21 mouse cellular contexts compared by ENCODE assay signal in genomic region chr12:79932905-79933304, GRCm38 (mm10).
"Had no signal": no experiment of that assay in that cellular context is flagged by ENCODE, and none has a peak within 500 bp of the region (broad histone marks: within the 10 kb centered on the region; RNA-seq: fewer than 3 reads in every experiment).

No protein-coding gene starts in this region.

- H3K9ac ChIP-seq: kidney, embryonic 15.5 days; liver, embryonic 13.5 days; midbrain, embryonic 13.5 days; neural tube, embryonic 13.5 days; stomach, embryonic 15.5 days had no signal

- H3K9me3 ChIP-seq: kidney, embryonic 15.5 days; liver, embryonic 13.5 days; midbrain, embryonic 10.5 days; midbrain, embryonic 13.5 days; neural tube, embryonic 13.5 days; stomach, embryonic 15.5 days had no signal

- H3K4me1 ChIP-seq: megakaryocyte, embryonic 14.5 days had no signal

- H3K27me3 ChIP-seq: kidney, embryonic 15.5 days; liver, embryonic 13.5 days; midbrain, embryonic 13.5 days; neural tube, embryonic 13.5 days; stomach, embryonic 15.5 days had no signal

- ATAC-seq: midbrain, embryonic 13.5 days; midbrain, embryonic 16.5 days had no signal

- H3K4me2 ChIP-seq: kidney, embryonic 15.5 days; liver, embryonic 13.5 days; midbrain, embryonic 13.5 days; neural tube, embryonic 13.5 days; stomach, embryonic 15.5 days had no signal

- H3K27ac ChIP-seq: left cerebral cortex, adult 2 months; liver, embryonic 13.5 days; midbrain, embryonic 13.5 days; neural tube, embryonic 13.5 days had no signal

- H3K4me3 ChIP-seq: kidney, embryonic 15.5 days; left cerebral cortex, adult 2 months; liver, embryonic 13.5 days; megakaryocyte, embryonic 14.5 days; midbrain, embryonic 10.5 days; midbrain, embryonic 13.5 days; myocyte; neural tube, embryonic 13.5 days; stomach, embryonic 15.5 days had no signal

- DNase-seq: kidney, adult 11 months; kidney, adult 8-10 months; kidney, postnatal 10 days; kidney, postnatal 36 days; layer of hippocampus, postnatal 36 days; liver, embryonic 13.5 days; lung, postnatal 36 days; retina, postnatal 1 day; right cerebral cortex, postnatal 25 days; spleen, adult 18-20 months; thymus, adult 18-20 months; thymus, postnatal 36 days had no signal

- H3K36me3 ChIP-seq: kidney, embryonic 15.5 days; liver, embryonic 13.5 days; midbrain, embryonic 10.5 days; midbrain, embryonic 13.5 days; neural tube, embryonic 13.5 days; stomach, embryonic 15.5 days had no signal
